Mouse (Mus musculus): Measurements from ENCODE around the gene Ccdc154.

DNA sequence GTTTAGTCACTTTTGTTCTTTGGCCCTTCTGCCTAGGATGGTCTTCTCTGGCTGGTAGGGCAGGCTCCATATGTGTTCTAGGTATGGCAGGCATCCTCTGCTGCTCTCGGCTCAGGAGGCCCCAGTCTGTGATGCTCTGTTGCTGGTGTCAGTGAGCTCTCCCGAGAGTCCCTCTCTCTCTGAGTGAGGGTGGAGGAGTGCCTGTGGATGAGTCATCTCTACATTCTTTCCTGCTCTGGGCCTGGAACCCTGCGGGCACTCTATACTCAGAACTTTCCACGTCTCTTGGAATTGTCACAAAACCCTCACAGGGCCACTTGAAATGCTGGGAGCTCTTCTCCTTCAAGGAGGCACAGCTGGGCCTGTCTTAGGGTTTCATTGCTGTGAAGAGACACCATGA lies 49.4 kb downstream of the Ccdc154 start:
- TF ChIP-seq CTCF (IDR thresholded peaks at IDR 0.05; ENCODE audit: control insufficient read depth, insufficient read depth, insufficient replicate concordance, low read depth, low read length) (no peak), POLR2A (IDR thresholded peaks at IDR 0.05; ENCODE audit: control insufficient read depth, low read depth, low read length) (no peak)

All from testis, adult 2 months (tissue).